Mouse (Mus musculus) skeletal muscle tissue, adult 2 months (tissue): ENCODE measurements around the gene Srgn.
A peak's percentile ranks its signal among the peaks of the same experiment; 100 is the strongest.
"Not testable (repeated sequence)": the region's sequence is repeated elsewhere in the genome, so short reads cannot be mapped to it uniquely, and the experiment has no call there.

Experiments used
- DNase-seq: peaks from one replicate; pipeline ENCODE4 v3.0.0-alpha.2; 2012; ENCODE audit warnings: low read depth, low spot score

Gene Srgn

DNA sequence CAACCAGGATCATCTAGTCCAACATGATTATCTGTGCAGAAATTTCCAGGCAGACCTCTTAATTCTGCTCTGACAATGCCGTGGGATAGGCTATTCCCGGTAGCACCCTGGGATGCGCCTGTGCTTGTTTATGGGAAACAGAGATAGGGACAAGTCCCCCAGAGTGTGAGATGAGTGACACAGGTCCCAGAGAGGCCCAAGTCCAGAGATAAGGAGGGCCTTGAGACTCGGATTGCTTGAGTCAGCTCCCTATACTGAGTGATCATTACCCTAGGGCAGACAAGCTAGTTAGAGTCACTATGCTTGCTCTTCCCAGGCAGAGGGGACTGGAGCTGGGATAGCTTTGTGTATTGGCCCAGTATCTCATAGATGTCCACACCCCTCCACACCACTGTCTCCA, 5.5 kb downstream of the Srgn start:
- no peak for DNase-seq

DNA sequence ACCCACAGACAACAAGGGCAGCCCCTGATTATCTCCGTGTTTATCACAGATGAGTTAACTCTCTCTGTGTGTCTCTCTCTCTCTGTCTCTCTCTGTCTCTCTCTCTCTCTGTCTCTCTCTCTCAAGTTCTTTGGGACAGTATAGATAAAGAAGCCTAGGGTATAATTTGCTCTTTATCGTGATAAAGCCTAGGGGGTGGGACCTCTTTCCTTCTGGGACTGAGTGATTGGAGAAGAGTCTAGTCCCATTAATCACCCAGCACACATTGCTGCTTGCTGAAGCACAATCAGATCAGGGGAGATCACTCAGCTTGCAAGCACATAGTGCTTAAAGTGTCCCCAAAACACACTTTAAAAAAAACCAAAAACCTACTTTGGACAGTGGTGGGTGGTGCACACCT, 6.3 kb downstream of the Srgn start:
- DNase-seq = no peak

DNA sequence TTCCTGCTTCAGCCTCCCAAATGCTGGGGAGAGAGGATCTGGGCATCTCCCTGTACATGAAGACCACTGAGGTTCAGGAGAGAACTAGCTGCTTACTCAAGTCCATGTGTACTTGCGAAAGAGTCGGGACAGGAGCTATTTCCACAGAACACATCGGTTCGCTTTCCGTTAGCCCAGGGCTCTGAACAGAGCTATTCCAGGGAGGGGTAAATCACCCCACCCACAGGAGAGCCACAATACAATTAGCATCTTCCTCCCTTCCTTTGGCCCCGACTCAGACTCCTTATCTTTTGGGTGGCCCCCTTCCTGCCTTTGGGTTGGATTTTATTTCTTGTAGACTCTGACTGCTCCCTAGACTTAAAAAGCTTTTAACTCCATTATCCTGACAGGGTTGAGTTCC, 9.7 kb downstream of the Srgn start:
- DNase-seq = no peak

DNA sequence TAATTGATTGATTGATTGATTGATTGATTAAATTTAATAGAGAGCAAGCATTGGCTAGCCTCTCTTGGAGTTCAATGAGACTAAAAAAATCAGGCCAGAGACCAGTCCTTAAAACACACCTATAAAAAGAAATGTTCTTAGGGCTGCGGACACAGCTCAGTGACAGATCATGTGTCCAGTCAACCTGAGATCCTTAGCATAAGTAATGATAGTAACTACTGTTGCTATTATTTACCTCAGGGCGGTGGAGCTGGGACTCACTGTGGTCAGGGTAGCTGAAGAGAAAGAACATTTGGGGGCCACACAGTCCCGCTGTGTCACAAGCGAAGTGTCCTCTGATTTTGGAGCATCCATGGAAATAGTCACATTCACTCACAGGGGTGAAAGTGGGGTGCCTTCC, 14.4 kb downstream of the Srgn start:
- no peak for DNase-seq

DNA sequence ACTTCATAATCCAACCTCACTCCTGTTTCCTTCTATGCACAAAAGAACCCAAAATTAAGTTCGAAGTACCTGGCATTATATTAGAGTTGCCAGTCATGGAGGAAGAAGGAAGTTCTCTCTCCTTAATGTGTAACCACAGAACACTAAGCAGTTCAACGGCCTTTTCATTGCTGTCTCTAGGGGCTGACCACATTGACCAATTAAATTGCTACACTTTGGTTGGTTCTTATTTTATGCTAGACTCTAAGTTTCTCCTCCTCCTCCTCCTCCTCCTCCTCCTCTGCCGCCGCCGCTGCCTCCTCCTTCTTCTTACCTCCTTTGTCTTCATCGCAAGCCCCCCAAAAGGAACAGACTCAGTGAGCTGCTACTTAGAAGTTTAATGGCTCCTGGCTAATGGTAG, 15.7 kb downstream of the Srgn start:
- no peak for DNase-seq

DNA sequence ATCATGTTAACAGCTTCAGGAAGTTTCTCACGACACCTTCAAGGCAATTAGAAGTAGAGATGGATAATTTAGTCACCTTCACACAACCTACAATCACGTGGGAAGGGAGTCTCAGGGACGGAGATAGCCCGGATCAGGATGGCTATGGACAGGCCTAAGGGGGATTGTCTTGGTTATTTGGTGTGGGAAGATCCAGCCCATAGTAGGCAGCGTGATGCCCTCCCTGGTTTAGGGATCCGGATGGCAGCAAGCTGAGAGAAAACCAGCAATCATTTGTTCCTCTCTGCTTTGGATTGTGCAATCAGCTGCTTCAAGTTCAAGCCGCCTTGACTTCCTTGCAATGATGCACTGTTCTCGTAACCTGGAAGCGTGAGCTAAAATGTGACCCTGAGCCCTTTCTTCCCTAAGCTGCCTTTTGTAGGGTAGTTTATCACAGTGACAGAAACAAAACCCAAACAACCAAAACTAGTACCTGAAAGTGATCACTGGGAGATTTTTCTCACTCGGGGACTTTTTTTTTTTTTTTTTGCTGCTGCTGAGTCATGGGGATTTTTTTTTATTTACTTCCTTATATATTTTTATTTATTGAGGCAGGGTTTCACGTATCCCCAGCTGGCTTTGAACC, 18.1 kb downstream of the Srgn start:
- no peak for DNase-seq

DNA sequence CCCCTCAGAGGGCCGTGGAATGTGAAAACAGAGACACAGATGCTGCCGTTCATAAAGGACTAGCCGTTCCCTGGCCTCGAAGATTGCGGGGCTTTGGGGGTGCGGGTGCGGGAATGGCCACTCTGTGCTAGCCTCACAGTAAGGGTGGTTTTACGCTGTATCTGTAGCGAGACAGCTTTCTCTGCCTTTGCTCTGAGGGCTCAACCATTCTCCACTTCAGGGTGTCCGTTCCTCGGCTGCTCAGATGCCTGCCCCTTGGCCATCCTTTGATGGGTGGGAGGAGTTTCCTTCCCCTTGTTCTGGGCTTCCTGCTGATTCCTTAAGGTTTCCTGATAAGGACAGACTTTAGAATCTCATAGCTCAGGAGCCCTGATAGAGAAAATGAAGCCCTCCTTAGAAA, 18.8 kb downstream of the Srgn start:
- DNase-seq = no peak

DNA sequence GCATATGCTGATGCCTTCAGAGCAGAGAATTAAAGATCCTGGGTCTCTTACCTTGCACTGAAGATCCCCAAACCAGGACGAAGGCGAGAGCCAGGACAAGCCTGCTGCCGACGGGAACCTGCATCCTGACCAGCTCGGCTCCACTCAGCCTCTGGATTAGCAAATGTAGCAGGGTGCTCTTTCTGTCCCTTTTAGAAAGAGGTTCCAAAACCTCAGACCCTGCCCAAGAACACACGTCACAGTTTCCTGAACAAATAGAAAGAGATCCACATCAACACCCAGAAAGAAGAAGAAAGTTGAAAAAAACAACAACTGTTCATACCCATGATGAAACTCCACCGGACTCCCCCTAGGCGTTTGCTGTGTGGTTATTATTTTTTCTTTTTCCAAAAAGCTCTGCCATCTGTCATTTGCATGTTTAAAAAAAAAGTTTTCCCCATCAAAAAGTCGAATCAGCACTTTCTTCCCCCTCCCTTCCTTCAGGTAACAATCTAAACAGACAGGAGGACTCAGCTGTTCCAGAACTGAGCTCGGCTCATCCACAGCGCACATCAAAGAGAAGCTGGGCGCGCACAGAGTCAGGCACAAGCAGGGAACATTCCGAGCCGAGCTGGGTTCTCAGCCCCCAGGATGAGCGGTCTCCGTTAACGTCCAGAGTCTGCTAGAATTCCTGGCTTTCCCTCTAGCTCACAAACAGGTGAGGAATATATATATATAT, 19.5 kb downstream of the Srgn start:
- peak; percentile 73 for DNase-seq

DNA sequence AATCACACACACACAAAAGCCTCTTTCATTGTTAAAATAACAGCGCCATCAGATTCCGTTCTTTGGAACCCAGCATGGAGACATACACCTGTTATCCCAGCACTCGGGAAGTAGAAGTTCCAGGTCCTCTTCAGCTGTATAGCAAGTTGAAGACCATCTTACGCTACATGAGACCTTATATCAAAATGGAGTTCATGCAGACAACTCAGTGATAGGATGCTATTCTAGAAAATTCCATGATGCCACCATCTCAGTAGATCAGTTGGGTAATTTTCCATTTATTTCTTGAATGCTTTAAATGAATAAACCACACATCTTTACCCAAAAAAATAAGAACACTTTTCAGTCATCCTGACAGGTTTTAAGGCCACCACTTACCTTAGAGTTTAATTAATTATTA, 20.2 kb downstream of the Srgn start:
- no peak for DNase-seq

DNA sequence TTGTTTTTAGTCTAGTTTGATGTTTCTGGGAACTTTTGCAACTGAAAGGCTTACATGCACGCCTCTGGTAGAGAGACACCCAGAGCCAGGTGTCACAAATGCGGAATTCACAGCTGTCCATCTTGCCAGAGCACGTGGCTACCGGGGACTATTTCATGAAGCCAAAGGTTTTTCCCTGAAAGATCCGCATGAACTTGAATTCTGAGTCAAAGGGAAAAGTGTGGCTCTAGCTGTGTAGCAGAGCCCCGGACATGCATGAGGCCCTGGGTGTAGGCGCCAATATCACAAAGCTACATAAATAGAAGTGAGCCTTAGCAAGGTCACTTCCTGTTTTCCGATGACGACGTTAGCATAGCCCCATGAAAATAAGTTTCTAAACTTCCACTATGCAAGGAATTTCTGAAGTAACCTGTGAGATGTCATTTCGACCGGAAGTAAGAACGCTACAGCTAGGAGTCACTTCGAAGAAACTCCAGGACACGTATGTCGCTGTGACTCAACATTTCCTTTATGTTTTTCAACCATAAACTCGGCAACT, 21.2 kb downstream of the Srgn start:
- peak; percentile 45 for DNase-seq

DNA sequence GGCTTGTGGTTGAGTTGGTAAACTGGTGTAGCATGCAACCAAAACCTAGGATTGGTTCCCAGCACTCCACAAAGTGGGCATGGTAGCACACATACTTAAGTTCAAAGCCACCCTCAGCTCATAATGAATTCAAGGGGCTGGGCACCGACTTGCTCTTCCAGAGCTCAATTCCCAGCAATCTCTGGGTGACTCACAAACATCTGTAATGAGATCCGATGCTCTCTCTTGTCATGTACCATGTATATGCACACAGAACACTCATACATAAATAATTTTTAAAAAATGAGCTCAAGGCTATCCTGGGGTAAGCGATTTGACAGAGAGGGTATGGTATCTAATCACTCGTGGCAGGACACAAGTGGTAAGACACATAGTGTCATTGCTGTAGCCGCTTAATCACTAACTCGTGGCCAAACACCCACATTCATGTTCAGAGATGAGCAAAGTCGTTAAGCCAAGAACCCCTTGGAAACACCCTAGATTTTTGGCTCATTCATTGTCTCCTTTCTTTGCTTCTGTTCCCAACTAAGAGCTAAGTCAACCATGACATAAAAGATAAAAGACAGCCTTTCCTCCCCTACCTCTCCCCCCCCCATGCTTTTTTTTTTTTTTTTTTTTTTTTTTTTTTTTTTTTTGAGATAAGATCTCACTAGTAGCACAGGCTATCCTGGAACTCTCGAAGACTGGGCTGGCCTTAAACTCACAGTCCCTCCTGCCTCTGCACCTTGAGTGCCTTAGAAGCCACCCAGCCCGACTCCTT, 21.8 kb downstream of the Srgn start:
- DNase-seq = no peak

DNA sequence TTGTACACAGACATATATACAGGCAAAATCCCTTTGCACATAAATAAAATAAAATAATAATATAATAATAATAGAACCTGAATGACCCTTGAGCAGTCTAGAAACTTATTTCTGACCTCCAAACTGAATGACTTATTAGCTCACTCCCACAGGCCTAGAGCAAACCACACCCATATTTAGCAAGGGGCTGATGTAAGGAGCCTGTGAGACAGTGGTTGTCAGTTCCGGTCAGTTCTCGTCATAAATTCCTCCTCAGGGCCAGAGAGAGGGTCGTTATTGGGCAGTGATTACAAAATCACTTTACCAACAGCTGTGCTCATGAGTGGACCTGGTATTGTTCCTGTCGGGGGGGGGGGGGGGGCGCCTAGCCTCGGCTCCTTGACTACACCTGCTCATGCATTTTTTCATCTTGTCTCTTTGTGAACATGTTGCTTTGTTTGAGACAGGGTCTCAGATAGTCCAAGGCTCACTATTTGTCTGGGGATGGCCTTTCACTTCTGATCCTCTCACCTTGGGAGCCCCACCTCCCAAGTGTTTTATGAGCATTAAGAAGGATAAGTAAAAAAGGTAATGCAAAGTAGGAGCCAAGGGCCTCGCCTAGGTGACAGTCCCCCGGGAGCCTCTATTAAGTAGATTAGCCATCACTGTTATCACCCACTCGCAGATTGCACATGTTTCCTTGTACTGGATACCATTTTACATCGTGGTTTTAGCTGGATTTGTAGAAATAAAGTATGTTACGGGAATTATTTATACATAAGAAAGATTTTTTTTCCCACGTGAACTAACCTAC, 23.2 kb downstream of the Srgn start:
- DNase-seq = no peak

DNA sequence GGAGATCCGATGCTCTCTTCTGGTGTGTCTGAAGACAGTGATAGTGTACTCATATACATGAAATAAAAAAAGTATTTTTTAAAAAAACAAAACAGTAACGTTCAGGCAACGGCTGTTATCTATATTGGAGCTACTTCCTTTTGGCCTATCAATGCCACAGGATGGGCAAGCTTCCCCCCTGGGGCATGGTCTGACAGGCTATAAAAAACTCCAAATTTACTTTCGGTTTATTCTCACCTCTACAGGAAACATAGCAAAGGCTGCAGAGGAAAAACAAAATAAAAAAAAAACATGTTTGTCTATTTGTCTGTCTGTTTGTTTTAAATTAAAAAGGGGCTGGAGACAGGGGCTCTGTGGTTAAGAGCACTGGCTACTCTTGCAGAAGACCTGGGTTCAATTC, 23.9 kb downstream of the Srgn start:
- DNase-seq = no peak

DNA sequence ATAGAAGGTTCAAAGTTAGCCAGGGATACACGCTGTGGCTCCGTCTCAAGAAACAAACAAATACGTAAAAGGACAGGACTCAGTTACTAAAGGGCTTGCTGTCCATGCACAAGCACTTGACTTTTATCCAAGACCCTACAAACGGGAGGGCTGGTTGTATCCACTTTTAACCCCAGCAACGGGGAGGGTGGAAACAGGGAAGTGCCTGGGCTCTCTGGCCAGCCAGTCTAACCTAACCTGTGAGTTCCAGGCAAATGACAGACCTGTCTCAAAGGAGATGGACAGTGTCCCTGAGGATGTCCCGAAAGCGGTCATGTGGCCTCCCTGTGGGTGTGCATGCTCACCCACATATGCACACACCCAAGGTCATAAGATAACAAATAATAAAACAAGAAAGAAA, 25.3 kb downstream of the Srgn start:
- DNase-seq = no peak

DNA sequence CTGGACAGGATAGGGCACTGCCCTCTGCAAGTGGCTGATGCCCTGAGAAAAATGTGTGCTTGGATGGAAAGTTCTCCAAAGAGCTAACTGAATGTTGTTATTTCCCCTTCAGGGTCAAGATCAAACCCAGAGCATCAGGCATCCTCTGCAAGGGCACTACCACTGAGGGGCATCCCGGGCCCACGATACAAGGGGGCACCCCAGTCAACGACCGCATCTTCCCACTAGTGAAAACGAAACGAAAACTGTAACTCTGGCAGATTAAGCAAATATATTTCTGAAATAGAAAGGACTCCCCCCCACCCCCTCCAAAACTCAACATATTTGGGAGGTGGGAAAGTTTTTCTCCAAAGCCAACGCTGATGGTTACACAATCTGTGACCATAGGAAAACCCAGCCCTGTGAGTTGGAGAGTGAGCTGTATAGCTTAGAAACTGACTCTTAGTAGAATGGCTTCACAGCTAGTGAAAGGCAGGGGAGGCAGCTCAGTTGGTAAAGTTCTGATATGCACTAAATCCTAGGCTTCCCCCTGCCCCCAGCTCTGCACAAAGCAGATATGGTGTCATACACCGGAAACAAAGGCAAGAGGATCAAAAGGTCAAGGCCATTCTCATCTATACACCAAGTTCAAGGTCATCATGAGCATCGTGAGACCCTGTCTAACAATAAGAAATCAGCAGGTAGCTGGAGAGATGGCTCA, 26.2 kb downstream of the Srgn start:
- no peak for DNase-seq

DNA sequence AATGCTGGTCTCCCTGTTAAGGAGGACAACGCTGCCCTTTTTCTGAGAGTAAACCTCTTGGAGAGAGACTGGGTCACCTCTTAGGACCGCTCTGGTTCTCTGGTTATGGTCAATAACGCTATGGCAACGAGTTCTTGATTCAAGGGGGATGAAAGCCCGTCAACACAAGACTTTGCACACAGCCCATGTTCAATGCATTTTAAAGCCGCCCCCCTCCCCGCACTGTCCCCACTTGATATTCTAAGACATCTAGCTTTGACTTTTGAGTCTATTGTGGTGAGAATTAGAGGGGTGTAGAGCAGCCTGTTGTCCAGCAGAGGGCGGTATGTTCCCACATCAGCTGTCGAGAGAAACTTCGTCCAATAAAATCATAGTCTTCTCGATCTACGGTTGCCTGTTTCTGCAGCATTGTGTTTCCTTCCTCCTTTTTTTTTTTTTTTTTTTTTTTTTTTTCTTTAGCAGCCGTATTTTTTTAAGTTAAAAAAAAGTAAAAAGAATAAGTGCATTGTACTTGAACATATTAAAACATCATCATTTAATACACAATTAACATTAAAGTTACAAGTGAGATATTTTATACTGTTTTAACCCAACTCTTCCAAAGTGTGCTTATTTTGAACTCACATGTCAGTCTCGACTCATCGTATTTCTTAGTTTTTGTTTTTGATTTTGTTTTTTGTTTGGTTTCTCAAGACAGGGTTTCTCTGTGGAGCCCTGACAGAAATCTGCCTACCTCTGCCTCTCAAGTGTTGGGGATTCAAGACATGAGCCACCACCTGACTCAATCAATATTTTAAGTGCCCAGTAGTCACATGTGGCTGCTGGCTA, 26.9 kb downstream of the Srgn start:
- DNase-seq = peak; percentile 74

DNA sequence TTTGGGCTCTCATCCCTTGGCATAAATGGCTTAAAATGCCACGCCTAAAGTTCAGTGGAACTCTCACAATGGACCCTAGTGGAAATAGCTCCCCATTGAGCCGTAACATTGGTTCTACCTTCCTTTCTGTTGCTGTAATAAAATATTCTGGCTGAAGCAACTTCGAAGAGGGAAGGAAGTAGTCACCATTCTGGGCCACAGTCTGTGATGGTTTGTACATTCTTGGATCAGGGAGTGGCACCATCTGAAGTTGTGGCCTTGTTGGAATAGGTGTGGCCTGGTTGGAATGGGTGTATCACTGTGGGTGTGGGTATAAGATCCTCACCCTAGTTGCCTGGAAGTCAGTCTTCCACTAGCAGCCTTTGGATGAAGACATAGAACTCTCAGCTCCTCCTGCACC, 35.6 kb downstream of the Srgn start:
- not testable (repeated sequence) for DNase-seq

DNA sequence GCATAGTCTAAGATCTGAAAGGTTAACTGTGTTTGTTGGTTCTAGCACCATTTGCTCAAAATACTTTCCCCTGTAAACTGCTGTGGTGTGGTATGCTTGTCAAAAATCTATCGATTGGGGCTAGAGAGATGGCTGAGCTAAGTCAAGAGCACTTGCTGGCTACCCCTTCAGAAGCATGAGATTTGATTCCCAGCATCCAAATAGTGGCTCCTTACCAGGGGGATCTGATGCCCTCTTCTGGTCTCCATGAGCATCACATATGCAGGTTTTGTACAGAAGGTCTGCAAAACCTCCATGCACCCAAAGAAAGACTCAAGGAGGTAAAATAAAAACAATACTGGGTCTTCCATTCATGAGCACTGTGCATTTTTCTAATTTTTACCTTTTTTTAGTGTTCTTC, 39.0 kb downstream of the Srgn start:
- peak; percentile 42 for DNase-seq

DNA sequence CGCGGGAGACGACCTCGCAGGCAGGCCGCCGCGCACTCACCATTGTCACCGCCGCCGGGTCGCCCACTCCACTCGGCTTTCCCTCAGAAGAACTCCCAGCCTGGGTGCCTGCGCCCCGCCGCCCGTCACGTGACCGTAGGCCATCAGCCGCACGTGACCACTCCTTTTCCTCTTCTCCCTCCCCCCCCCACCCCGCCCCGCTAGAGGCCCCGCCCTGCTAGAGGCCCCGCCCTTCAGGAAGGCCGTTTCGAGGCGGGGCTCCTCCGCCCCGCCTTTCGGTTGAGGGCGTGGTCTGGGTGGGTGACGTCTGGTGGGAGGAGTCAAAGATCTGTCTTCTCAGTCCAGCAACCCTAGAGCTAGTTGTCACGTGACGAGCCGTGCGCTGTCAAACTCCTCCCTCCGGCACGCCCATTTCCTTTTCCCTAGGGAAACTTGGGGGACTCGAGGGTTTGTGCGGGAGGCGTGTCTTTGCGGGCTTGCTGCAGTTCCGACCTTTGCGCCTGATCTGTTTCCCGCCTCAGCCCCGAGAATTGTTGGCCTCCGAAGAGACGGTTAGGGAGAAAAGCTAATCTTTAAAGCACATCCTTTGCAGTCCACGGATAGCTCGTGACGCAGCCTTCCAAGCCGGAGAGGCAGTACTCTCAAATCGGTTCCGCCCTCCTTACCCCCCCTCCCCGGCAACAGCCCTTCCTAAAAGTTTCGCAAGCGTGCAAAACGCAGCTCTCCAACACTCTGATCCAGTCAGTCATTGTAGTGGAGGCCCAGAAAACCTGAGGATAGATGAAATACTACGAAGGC, 40.4 kb downstream of the Srgn start, which contains the start of gene Vps26a:
Gene Vps26a, minus strand, starts transcription at position 188 of the 798 bp plus-strand sequence.
- peak; percentile 100 for DNase-seq
